Mouse (Mus musculus): ENCODE results near the gene Tmem97.
"Not testable (repeated sequence)": the region's sequence is repeated elsewhere in the genome, so short reads cannot be mapped to it uniquely, and the experiment has no call there.

Gene Tmem97

GRCm38 (mm10) chr11:78550168-78551058 is at the start of gene Tmem97:
TSS of gene Tmem97 (minus strand) at chr11:78550777.
- DNase-seq (ENCODE audit: low read depth) = peak; percentile 90

- DNase-seq (ENCODE audit: low read depth) = peak; percentile 28
Observed at GRCm38 (mm10) chr11:78600051-78600450, 49.5 kb upstream of the Tmem97 start.

GRCm38 (mm10) chr11:78598763-78599415 is 48.3 kb upstream of the Tmem97 start:
- no peak for DNase-seq (ENCODE audit: low read depth)

GRCm38 (mm10) chr11:78596750-78597149 is 46.2 kb upstream of the Tmem97 start:
- no peak for DNase-seq (ENCODE audit: low read depth)

GRCm38 (mm10) chr11:78595773-78596172 is 45.2 kb upstream of the Tmem97 start:
- no peak for DNase-seq (ENCODE audit: low read depth)

GRCm38 (mm10) chr11:78594271-78594964 is 43.8 kb upstream of the Tmem97 start:
- no peak for DNase-seq (ENCODE audit: low read depth)

GRCm38 (mm10) chr11:78587677-78588076 is 37.1 kb upstream of the Tmem97 start:
- not testable (repeated sequence) for DNase-seq (ENCODE audit: low read depth)

- no peak for DNase-seq (ENCODE audit: low read depth)
Observed at GRCm38 (mm10) chr11:78586099-78586498, 35.5 kb upstream of the Tmem97 start.

- DNase-seq (ENCODE audit: low read depth) = no peak
Observed at GRCm38 (mm10) chr11:78582848-78583247, 32.3 kb upstream of the Tmem97 start.

- DNase-seq (ENCODE audit: low read depth) = no peak
Observed at GRCm38 (mm10) chr11:78574975-78575374, 24.4 kb upstream of the Tmem97 start.

- DNase-seq (ENCODE audit: low read depth) = no peak
Observed at GRCm38 (mm10) chr11:78574536-78574935, 24.0 kb upstream of the Tmem97 start.

GRCm38 (mm10) chr11:78574031-78574430 is 23.5 kb upstream of the Tmem97 start:
- DNase-seq (ENCODE audit: low read depth) = not testable (repeated sequence)

GRCm38 (mm10) chr11:78571854-78572253 is 21.3 kb upstream of the Tmem97 start:
- no peak for DNase-seq (ENCODE audit: low read depth)

GRCm38 (mm10) chr11:78571441-78571840 is 20.9 kb upstream of the Tmem97 start:
- DNase-seq (ENCODE audit: low read depth) = no peak

GRCm38 (mm10) chr11:78569806-78570205 is 19.2 kb upstream of the Tmem97 start:
- no peak for DNase-seq (ENCODE audit: low read depth)

GRCm38 (mm10) chr11:78568827-78569226 is 18.2 kb upstream of the Tmem97 start:
- DNase-seq (ENCODE audit: low read depth) = no peak

- no peak for DNase-seq (ENCODE audit: low read depth)
Observed at GRCm38 (mm10) chr11:78567614-78568013, 17.0 kb upstream of the Tmem97 start.

- no peak for DNase-seq (ENCODE audit: low read depth)
Observed at GRCm38 (mm10) chr11:78566775-78567174, 16.2 kb upstream of the Tmem97 start.

- peak; percentile 66 for DNase-seq (ENCODE audit: low read depth)
Observed at GRCm38 (mm10) chr11:78560447-78560846, 9.9 kb upstream of the Tmem97 start.

GRCm38 (mm10) chr11:78557241-78557640 is 6.7 kb upstream of the Tmem97 start:
- no peak for DNase-seq (ENCODE audit: low read depth)

- no peak for DNase-seq (ENCODE audit: low read depth)
Observed at GRCm38 (mm10) chr11:78556070-78556469, 5.5 kb upstream of the Tmem97 start.

GRCm38 (mm10) chr11:78555623-78556022 is 5.0 kb upstream of the Tmem97 start:
- DNase-seq (ENCODE audit: low read depth) = no peak

- no peak for DNase-seq (ENCODE audit: low read depth)
Observed at GRCm38 (mm10) chr11:78551059-78551398, 452 bp upstream of the Tmem97 start.

Data from c-Kit-positive CD71-negative TER-119-negative erythroid progenitor cells, embryonic 14.5 days (primary cell).